Mouse (Mus musculus) adrenal gland, adult 2 months (tissue): ENCODE measurements at regions not wholly inside any gene's neighbourhood (a gene's known extent, or its start where the extent isn't known, plus 50 kb on each side); places are given as distances from the start of the nearest gene placed in this dataset.

Experiments used
- DNase-seq: peaks from one replicate; pipeline ENCODE4 v3.0.0; 2021

- no peak for DNase-seq
Observed at GRCm38 (mm10) chr7:63811816-63812215, 104.8 kb upstream of the E030018B13Rik start.

GRCm38 (mm10) chr7:63815531-63815930 lies 101.1 kb upstream of the E030018B13Rik start:
- DNase-seq, result no peak

GRCm38 (mm10) chr7:63816056-63816941 lies 100.4 kb upstream of the E030018B13Rik start:
- peak; percentile 34 for DNase-seq

GRCm38 (mm10) chr7:63817476-63817875 lies 99.2 kb upstream of the E030018B13Rik start:
- no peak for DNase-seq

- no peak for DNase-seq
Observed at GRCm38 (mm10) chr7:63818105-63818504, 98.6 kb upstream of the E030018B13Rik start.

GRCm38 (mm10) chr7:63820286-63820685 lies 96.4 kb upstream of the E030018B13Rik start:
- no peak for DNase-seq

- DNase-seq, result no peak
Observed at GRCm38 (mm10) chr7:63822001-63822400, 94.7 kb upstream of the E030018B13Rik start.

- peak; percentile 66 for DNase-seq
Observed at GRCm38 (mm10) chr7:63824009-63824408, 92.6 kb upstream of the E030018B13Rik start.

GRCm38 (mm10) chr7:63829362-63829920 lies 87.2 kb upstream of the E030018B13Rik start:
- DNase-seq, result no peak

- DNase-seq, result no peak
Observed at GRCm38 (mm10) chr7:63833676-63834075, 83.0 kb upstream of the E030018B13Rik start.

- DNase-seq, result no peak
Observed at GRCm38 (mm10) chr7:63835958-63836357, 80.7 kb upstream of the E030018B13Rik start.
